Mouse (Mus musculus): Measurements from ENCODE around the gene Ankfy1. TPM values are rescaled to one million over a fixed set of nuclear protein-coding genes. Genes with fewer than 3 reads are reported as not detected.
A peak's percentile ranks its signal among the peaks of the same experiment; 100 is the strongest.
"Not testable (repeated sequence)": the region's sequence is repeated elsewhere in the genome, so short reads cannot be mapped to it uniquely, and the experiment has no call there.

Gene Ankfy1
- polyA plus RNA-seq, 1 experiment from 2014 or later, result 7.9 TPM

GRCm38 (mm10) chr11:72770324-72770723, 80.5 kb downstream of the Ankfy1 start:
- H3K27ac ChIP-seq (ENCODE audit: low read length), result no peak overlapping the region
- DNase-seq (ENCODE audit: low spot score) (no peak), ATAC-seq (no peak)
- no peaks in the 10 kb centered on the region for H3K27me3 ChIP-seq (replicated peaks; ENCODE audit: insufficient read depth, low read length)
- no peak overlapping the region for H3K4me3 ChIP-seq (ENCODE audit: low read depth, low read length)
- TF ChIP-seq EP300 (IDR thresholded peaks at IDR 0.05) (no peak), CTCF (IDR thresholded peaks at IDR 0.05) (no peak)
- no peaks in the 10 kb centered on the region for H3K9me3 ChIP-seq (ENCODE audit: low read length)
- H3K4me2 ChIP-seq (replicated peaks; ENCODE audit: low read depth, low read length), result no peak overlapping the region
- H3K36me3 ChIP-seq (ENCODE audit: insufficient read depth, low read length), result peaks cover 11% of the 10 kb centered on the region
- H3K4me1 ChIP-seq (ENCODE audit: insufficient read depth, low read depth, low read length), result no peaks in the 10 kb centered on the region
- H3K9ac ChIP-seq (replicated peaks; ENCODE audit: low read depth), result no peak overlapping the region
- WGBS, result 89% methylated on average over 3 of the region's 3 CpGs

GRCm38 (mm10) chr11:72770816-72771215, 81.0 kb downstream of the Ankfy1 start:
- WGBS, result 60% methylated on average over 5 of the region's 5 CpGs
- TF ChIP-seq EP300 (IDR thresholded peaks at IDR 0.05), result no peak
- no peak for TF ChIP-seq CTCF (IDR thresholded peaks at IDR 0.05)
- no peaks in the 10 kb centered on the region for H3K9me3 ChIP-seq (ENCODE audit: low read length)
- H3K9ac ChIP-seq (replicated peaks; ENCODE audit: low read depth), result no peak overlapping the region
- H3K27ac ChIP-seq (ENCODE audit: low read length), result no peak overlapping the region
- ATAC-seq (peak; percentile 49; the same call in 1 of the 2 replicates), DNase-seq (ENCODE audit: low spot score) (no peak)
- H3K4me3 ChIP-seq (ENCODE audit: low read depth, low read length), result no peak overlapping the region
- H3K27me3 ChIP-seq (replicated peaks; ENCODE audit: insufficient read depth, low read length), result no peaks in the 10 kb centered on the region
- no peak overlapping the region for H3K4me2 ChIP-seq (replicated peaks; ENCODE audit: low read depth, low read length)
- no peaks in the 10 kb centered on the region for H3K4me1 ChIP-seq (ENCODE audit: insufficient read depth, low read depth, low read length)
- H3K36me3 ChIP-seq (ENCODE audit: insufficient read depth, low read length), result peaks cover 11% of the 10 kb centered on the region

DNA sequence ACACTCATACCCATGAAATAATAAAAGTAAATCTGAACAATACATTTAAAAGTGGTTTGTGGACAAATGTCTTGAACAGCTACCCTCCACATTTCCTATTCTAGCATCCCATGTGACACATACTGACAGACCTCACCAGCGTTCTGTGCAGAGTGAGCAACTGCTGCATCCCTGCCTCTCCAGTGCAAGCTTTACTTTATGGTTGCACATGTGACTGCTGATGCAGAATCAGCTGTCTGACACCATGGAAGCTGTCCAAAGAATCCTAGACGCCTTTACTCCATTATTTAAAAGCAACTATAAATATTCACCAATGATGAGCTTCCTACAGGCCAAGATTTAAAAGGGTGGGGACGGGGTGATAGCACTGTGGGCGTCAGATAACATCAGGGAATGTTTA, 81.7 kb downstream of the Ankfy1 start:
- Histone ChIP-seq H3K36me3 (ENCODE audit: insufficient read depth, low read length) (peaks cover 11% of the 10 kb centered on the region), H3K4me3 (ENCODE audit: low read depth, low read length) (no peak overlapping the region), H3K27me3 (replicated peaks; ENCODE audit: insufficient read depth, low read length) (no peaks in the 10 kb centered on the region), H3K27ac (ENCODE audit: low read length) (no peak overlapping the region), H3K9ac (replicated peaks; ENCODE audit: low read depth) (no peak overlapping the region), H3K4me1 (ENCODE audit: insufficient read depth, low read depth, low read length) (no peaks in the 10 kb centered on the region), H3K9me3 (ENCODE audit: low read length) (no peaks in the 10 kb centered on the region), H3K4me2 (replicated peaks; ENCODE audit: low read depth, low read length) (no peak overlapping the region)
- DNase-seq (ENCODE audit: low spot score), result peak; percentile 45
- WGBS, result 45% methylated on average over 4 of the region's 4 CpGs
- peak; percentile 40 for ATAC-seq
- TF ChIP-seq EP300 (IDR thresholded peaks at IDR 0.05), result no peak
- no peak for TF ChIP-seq CTCF (IDR thresholded peaks at IDR 0.05)

- H3K27ac ChIP-seq (ENCODE audit: low read length); ATAC-seq; H3K4me2 ChIP-seq (replicated peaks; ENCODE audit: low read depth, low read length); H3K4me3 ChIP-seq (ENCODE audit: low read depth, low read length); H3K9me3 ChIP-seq (ENCODE audit: low read length); DNase-seq (ENCODE audit: low spot score); H3K9ac ChIP-seq (replicated peaks; ENCODE audit: low read depth); H3K36me3 ChIP-seq (ENCODE audit: insufficient read depth, low read length); H3K27me3 ChIP-seq (replicated peaks; ENCODE audit: insufficient read depth, low read length); H3K4me1 ChIP-seq (ENCODE audit: insufficient read depth, low read depth, low read length): not testable (repeated sequence)
- TF ChIP-seq CTCF (IDR thresholded peaks at IDR 0.05), result peak; percentile 19; the same call in 1 of the 2 replicates
- WGBS, result 19% methylated on average over 1 of the region's 1 CpGs
Measured at GRCm38 (mm10) chr11:72772611-72773010, 82.8 kb downstream of the Ankfy1 start.

DNA sequence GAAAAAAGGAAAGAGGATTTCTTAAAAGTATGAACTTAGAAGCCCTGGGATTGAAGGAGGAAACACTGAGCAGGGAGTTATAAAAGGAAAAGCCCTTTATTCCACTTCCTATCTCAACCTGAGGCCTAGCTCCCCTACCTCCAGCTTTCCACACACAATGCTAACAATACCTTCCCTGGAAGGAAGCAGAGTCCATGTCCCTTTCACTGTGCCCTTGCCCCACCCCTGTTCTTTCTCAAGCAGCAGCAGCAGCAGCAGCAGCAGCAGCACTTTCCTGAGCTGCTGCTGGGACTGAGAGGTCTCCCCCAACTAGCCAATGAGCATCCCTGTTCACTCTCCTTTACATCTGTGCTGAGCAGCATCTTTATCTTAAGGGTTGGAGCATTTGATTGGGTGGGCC, 89.2 kb downstream of the Ankfy1 start:
- no peak for TF ChIP-seq EP300 (IDR thresholded peaks at IDR 0.05)
- no peak for TF ChIP-seq CTCF (IDR thresholded peaks at IDR 0.05)
- no peak for ATAC-seq
- no peaks in the 10 kb centered on the region for H3K27me3 ChIP-seq (replicated peaks; ENCODE audit: insufficient read depth, low read length)
- no peak overlapping the region for H3K27ac ChIP-seq (ENCODE audit: low read length)
- no peaks in the 10 kb centered on the region for H3K36me3 ChIP-seq (ENCODE audit: insufficient read depth, low read length)
- no peak overlapping the region for H3K4me2 ChIP-seq (replicated peaks; ENCODE audit: low read depth, low read length)
- H3K4me3 ChIP-seq (ENCODE audit: low read depth, low read length), result no peak overlapping the region
- no peaks in the 10 kb centered on the region for H3K9me3 ChIP-seq (ENCODE audit: low read length)
- no peaks in the 10 kb centered on the region for H3K4me1 ChIP-seq (ENCODE audit: insufficient read depth, low read depth, low read length)
- no peak for DNase-seq (ENCODE audit: low spot score)
- H3K9ac ChIP-seq (replicated peaks; ENCODE audit: low read depth), result no peak overlapping the region

DNA sequence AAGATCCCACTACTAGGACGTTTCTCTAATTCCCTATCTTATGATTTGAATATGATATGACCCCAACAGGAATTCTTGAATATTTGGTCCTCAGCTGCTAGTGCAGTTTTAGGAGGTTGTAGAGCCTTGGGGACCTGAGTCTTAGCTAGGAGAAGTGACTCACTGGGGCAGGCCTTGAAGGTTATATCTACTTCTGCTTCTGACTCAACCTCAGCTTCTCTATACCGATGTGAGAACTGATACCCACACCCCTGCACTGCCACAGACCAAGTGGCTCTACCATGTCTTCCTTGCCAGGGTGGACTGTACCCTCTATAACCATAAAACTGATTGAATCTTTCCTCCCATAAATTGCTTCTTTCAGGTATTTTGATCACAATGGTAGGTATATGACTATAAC, 92.3 kb downstream of the Ankfy1 start:
- no peaks in the 10 kb centered on the region for H3K9me3 ChIP-seq (ENCODE audit: low read length)
- DNase-seq (ENCODE audit: low spot score) (peak; percentile 15), ATAC-seq (no peak)
- no peak overlapping the region for H3K27ac ChIP-seq (ENCODE audit: low read length)
- WGBS, result 55% methylated on average over 2 of the region's 2 CpGs
- H3K4me3 ChIP-seq (ENCODE audit: low read depth, low read length), result no peak overlapping the region
- H3K4me1 ChIP-seq (ENCODE audit: insufficient read depth, low read depth, low read length), result no peaks in the 10 kb centered on the region
- TF ChIP-seq EP300 (IDR thresholded peaks at IDR 0.05) (no peak), CTCF (IDR thresholded peaks at IDR 0.05) (no peak)
- no peaks in the 10 kb centered on the region for H3K27me3 ChIP-seq (replicated peaks; ENCODE audit: insufficient read depth, low read length)
- H3K4me2 ChIP-seq (replicated peaks; ENCODE audit: low read depth, low read length), result no peak overlapping the region
- H3K36me3 ChIP-seq (ENCODE audit: insufficient read depth, low read length), result no peaks in the 10 kb centered on the region
- no peak overlapping the region for H3K9ac ChIP-seq (replicated peaks; ENCODE audit: low read depth)

- WGBS, result 79% methylated on average over 3 of the region's 3 CpGs
- H3K9ac ChIP-seq (replicated peaks; ENCODE audit: low read depth), result no peak overlapping the region
Measured at GRCm38 (mm10) chr11:72782503-72782902, 92.7 kb downstream of the Ankfy1 start.

More at GRCm38 (mm10) chr11:72782503-72782902, 92.7 kb downstream of the Ankfy1 start:
- H3K36me3 ChIP-seq (ENCODE audit: insufficient read depth, low read length), result no peaks in the 10 kb centered on the region
- no peak for TF ChIP-seq CTCF (IDR thresholded peaks at IDR 0.05)
- TF ChIP-seq EP300 (IDR thresholded peaks at IDR 0.05), result no peak
- DNase-seq (ENCODE audit: low spot score), result no peak
- H3K27ac ChIP-seq (ENCODE audit: low read length), result no peak overlapping the region
- H3K4me1 ChIP-seq (ENCODE audit: insufficient read depth, low read depth, low read length), result no peaks in the 10 kb centered on the region
- H3K4me3 ChIP-seq (ENCODE audit: low read depth, low read length), result no peak overlapping the region
- no peaks in the 10 kb centered on the region for H3K9me3 ChIP-seq (ENCODE audit: low read length)
- H3K4me2 ChIP-seq (replicated peaks; ENCODE audit: low read depth, low read length), result no peak overlapping the region
- no peak for ATAC-seq
- no peaks in the 10 kb centered on the region for H3K27me3 ChIP-seq (replicated peaks; ENCODE audit: insufficient read depth, low read length)
